Mouse (Mus musculus): ENCODE results near the gene Spata16. TPM values are rescaled to one million over a fixed set of nuclear protein-coding genes. Genes with fewer than 3 reads are reported as not detected.

Spata16 gene
- total and polyA plus RNA-seq, 2 experiments from 2014 or later: not detected

DNA sequence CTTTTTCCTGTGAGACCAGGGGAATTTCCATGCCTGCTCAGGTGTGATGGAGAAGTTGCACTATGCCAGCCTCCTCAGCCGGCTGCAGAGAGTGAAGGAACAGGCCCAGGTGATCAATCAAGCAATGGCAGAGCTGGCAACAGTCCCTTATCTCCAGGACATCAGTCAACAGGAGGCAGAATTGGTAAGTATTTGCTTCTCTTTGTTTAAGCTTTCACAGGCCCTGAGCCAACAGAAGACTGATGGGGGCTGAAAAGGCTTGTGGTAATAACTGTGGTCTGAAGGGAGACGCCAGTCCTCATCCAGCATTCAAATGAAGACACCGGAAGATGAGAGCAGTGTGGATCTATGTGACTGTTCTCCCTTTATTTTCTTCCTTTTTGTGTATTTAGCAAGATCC lies 286.8 kb downstream of the Spata16 start:
- no peaks in the 10 kb centered on the region for H3K27me3 ChIP-seq (ENCODE audit: insufficient read depth, low read length)
- no peak overlapping the region for H3K27ac ChIP-seq (ENCODE audit: low read depth, low read length)
- no peaks in the 10 kb centered on the region for H3K9me3 ChIP-seq (ENCODE audit: low read length)
- H3K4me1 ChIP-seq (ENCODE audit: insufficient read depth, low read length): no peaks in the 10 kb centered on the region
- no peaks in the 10 kb centered on the region for H3K36me3 ChIP-seq (ENCODE audit: insufficient read depth, low read length)
- no peak for TF ChIP-seq CTCF (IDR thresholded peaks at IDR 0.05)
- H3K4me3 ChIP-seq (ENCODE audit: low read depth, low read length): no peak overlapping the region
- no peak overlapping the region for H3K4me2 ChIP-seq (ENCODE audit: low read depth, low read length, poor library complexity, severe bottlenecking)
- no peak overlapping the region for H3K9ac ChIP-seq (replicated peaks; ENCODE audit: low read length, poor library complexity, severe bottlenecking)
- 53% methylated on average over 3 of the region's 3 CpGs for WGBS
- ATAC-seq (ENCODE audit: low FRiP score): no peak
- DNase-seq (ENCODE audit: low spot score): peak; percentile 37

DNA sequence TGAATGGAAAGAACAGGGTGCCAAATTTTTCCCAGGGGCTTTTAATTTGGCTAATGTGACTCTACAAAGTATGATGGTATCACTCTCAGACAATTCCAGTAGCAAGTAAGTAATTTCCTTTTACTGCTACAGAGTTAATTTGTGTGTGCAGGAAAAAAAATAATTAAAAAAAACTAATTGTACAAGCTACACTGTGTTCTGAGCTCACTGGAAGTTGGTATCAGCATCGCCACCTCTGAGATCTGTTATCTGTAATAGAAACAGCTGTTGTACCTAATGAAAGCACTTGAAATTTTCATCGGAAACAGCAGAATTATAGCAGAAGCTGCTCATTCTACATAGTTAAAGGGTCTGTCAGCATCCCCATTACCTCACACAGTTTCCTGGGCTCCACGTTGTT lies 295.7 kb downstream of the Spata16 start:
- H3K4me1 ChIP-seq (ENCODE audit: insufficient read depth, low read length): no peaks in the 10 kb centered on the region
- H3K9me3 ChIP-seq (ENCODE audit: low read length): no peaks in the 10 kb centered on the region
- no peak overlapping the region for H3K4me2 ChIP-seq (ENCODE audit: low read depth, low read length, poor library complexity, severe bottlenecking)
- H3K27ac ChIP-seq (ENCODE audit: low read depth, low read length): no peak overlapping the region
- H3K9ac ChIP-seq (replicated peaks; ENCODE audit: low read length, poor library complexity, severe bottlenecking): no peak overlapping the region
- ATAC-seq (ENCODE audit: low FRiP score) (no peak), DNase-seq (ENCODE audit: low spot score) (peak; percentile 34)
- no peak overlapping the region for H3K4me3 ChIP-seq (ENCODE audit: low read depth, low read length)
- H3K27me3 ChIP-seq (ENCODE audit: insufficient read depth, low read length): no peaks in the 10 kb centered on the region
- WGBS: 86% methylated on average over 3 of the region's 3 CpGs
- no peak for TF ChIP-seq CTCF (IDR thresholded peaks at IDR 0.05)
- no peaks in the 10 kb centered on the region for H3K36me3 ChIP-seq (ENCODE audit: insufficient read depth, low read length)

DNA sequence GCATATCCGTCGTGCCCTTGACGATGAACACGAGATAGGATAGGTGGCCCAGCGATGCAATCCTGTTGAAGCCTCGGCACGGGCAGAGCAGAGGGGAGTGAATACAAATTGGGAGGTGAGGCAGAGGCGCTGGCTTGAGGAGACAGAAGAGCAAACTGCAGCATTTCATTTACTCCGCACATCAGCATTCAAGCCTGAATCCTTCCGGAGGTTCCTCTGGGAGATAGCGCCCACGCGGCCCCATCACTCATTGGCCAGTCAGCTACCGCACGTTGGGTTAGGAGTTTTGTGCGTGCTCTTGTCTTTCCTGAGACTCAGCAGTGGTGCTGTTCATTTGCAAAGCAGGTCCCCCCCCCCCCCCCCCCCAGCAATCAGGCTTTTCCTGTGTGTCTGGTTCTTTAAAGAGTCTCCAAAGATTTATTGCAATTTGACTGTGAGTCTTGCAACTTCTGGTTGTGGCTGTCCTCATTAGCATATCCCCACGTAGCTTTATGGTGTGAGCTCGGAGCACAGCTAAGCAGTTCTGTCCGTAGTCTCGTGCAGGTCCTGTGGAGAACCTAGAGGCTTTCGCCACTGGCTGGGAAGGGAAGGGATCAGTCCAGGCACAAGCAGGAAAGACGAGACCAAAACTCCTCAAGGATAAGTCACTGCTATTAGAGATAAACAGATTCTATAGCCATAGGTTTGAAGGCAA lies 299.6 kb downstream of the Spata16 start:
- no peaks in the 10 kb centered on the region for H3K9me3 ChIP-seq (ENCODE audit: low read length)
- no peaks in the 10 kb centered on the region for H3K27me3 ChIP-seq (ENCODE audit: insufficient read depth, low read length)
- H3K36me3 ChIP-seq (ENCODE audit: insufficient read depth, low read length): no peaks in the 10 kb centered on the region
- H3K4me1 ChIP-seq (ENCODE audit: insufficient read depth, low read length): no peaks in the 10 kb centered on the region
- peak overlapping the region; percentile 18 for H3K4me2 ChIP-seq (ENCODE audit: low read depth, low read length, poor library complexity, severe bottlenecking)
- no peak overlapping the region for H3K9ac ChIP-seq (replicated peaks; ENCODE audit: low read length, poor library complexity, severe bottlenecking)
- TF ChIP-seq CTCF (IDR thresholded peaks at IDR 0.05): no peak
- no peak for ATAC-seq (ENCODE audit: low FRiP score)
- 60% methylated on average over 22 of the region's 22 CpGs for WGBS
- H3K4me3 ChIP-seq (ENCODE audit: low read depth, low read length): peak overlapping the region; percentile 5; the same call in 1 of the 2 replicates
- peak; percentile 17 for DNase-seq (ENCODE audit: low spot score)
- no peak overlapping the region for H3K27ac ChIP-seq (ENCODE audit: low read depth, low read length)

DNA sequence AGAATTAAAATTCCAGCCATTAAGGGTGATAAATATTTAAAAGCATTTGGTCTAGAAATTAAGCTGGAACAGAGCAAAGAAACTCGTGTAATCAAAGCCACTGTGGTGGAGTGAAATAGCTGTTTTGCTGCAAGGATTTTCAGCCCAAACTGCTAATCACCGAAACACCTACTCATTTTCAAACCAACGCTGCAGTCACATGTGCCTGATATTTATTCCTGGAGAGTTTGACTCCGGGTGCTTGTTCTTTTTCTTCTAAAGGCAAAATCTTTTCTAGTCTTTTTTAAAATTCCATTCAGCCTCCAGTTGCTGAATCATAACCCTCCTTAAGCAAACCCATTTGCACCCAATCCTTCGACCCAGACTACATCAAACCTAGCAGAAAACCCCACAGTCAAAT lies 329.4 kb downstream of the Spata16 start:
- H3K4me1 ChIP-seq (ENCODE audit: insufficient read depth, low read length): no peaks in the 10 kb centered on the region
- TF ChIP-seq CTCF (IDR thresholded peaks at IDR 0.05): no peak
- H3K9ac ChIP-seq (replicated peaks; ENCODE audit: low read length, poor library complexity, severe bottlenecking): no peak overlapping the region
- no peaks in the 10 kb centered on the region for H3K9me3 ChIP-seq (ENCODE audit: low read length)
- no peak overlapping the region for H3K4me2 ChIP-seq (ENCODE audit: low read depth, low read length, poor library complexity, severe bottlenecking)
- no peak for DNase-seq (ENCODE audit: low spot score)
- H3K36me3 ChIP-seq (ENCODE audit: insufficient read depth, low read length): no peaks in the 10 kb centered on the region
- H3K4me3 ChIP-seq (ENCODE audit: low read depth, low read length): no peak overlapping the region
- no peak for ATAC-seq (ENCODE audit: low FRiP score)
- 59% methylated on average over 5 of the region's 5 CpGs for WGBS
- no peaks in the 10 kb centered on the region for H3K27me3 ChIP-seq (ENCODE audit: insufficient read depth, low read length)
- no peak overlapping the region for H3K27ac ChIP-seq (ENCODE audit: low read depth, low read length)

DNA sequence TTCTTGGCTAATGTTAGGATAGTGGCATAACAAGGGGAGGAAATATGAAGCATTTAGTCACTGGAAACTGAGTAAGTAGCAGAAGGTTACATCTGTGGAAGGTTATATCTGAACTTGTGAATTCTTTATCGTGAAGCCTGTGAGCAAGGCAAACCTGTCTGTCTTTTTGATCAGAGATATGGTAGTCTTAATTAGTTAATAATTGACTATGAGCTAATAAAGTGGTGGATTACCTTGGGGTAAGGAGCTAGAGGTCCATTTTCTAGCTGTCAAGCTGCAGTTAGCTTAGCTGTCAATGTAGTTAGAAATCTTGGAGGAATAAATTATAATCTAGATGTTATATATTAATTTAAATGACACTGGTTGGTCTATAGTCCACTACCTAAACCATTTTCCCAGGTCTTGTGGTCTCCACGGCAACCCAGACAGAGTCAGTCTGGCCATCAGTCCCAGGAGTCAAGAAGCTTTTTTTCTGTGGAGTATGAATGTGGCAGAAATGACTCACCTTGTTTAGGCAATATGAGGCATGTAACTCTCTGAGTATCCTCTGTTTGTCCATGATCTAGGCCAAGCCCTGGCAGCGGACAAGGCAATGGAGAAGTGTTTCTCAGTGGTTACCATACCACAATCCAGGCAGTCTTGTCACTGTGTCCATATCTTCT lies 331.6 kb downstream of the Spata16 start:
- Histone ChIP-seq H3K27ac (ENCODE audit: low read depth, low read length) (no peak overlapping the region), H3K27me3 (ENCODE audit: insufficient read depth, low read length) (no peaks in the 10 kb centered on the region), H3K4me2 (ENCODE audit: low read depth, low read length, poor library complexity, severe bottlenecking) (no peak overlapping the region), H3K36me3 (ENCODE audit: insufficient read depth, low read length) (no peaks in the 10 kb centered on the region), H3K4me1 (ENCODE audit: insufficient read depth, low read length) (no peaks in the 10 kb centered on the region), H3K4me3 (ENCODE audit: low read depth, low read length) (no peak overlapping the region), H3K9ac (replicated peaks; ENCODE audit: low read length, poor library complexity, severe bottlenecking) (no peak overlapping the region), H3K9me3 (ENCODE audit: low read length) (no peaks in the 10 kb centered on the region)
- TF ChIP-seq CTCF (IDR thresholded peaks at IDR 0.05): no peak
- no peak for ATAC-seq (ENCODE audit: low FRiP score)
- WGBS: 90% methylated on average over 3 of the region's 3 CpGs
- no peak for DNase-seq (ENCODE audit: low spot score)

DNA sequence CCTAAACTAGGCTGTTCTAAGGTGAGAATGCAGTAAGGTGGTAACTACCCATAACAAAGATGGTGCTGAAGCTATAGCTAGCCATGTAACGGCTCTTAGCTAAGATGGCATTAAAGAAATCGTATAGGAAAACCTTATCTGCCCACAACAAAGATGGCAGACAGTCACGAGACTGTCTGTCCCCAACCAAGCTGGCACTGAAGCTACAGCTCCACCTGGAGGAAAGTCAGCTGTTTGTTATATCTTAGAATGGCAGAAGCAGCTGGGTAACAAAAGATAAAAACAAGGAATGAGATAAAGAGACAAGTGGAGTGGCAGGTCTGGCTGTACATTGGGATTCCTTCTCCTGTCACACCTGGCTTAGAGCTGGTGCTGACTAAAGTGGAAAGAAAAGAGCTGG lies 333.1 kb downstream of the Spata16 start:
- no peaks in the 10 kb centered on the region for H3K9me3 ChIP-seq (ENCODE audit: low read length)
- TF ChIP-seq CTCF (IDR thresholded peaks at IDR 0.05): no peak
- WGBS: 85% methylated on average over 3 of the region's 3 CpGs
- H3K27me3 ChIP-seq (ENCODE audit: insufficient read depth, low read length): no peaks in the 10 kb centered on the region
- H3K4me2 ChIP-seq (ENCODE audit: low read depth, low read length, poor library complexity, severe bottlenecking): no peak overlapping the region
- no peak overlapping the region for H3K27ac ChIP-seq (ENCODE audit: low read depth, low read length)
- H3K9ac ChIP-seq (replicated peaks; ENCODE audit: low read length, poor library complexity, severe bottlenecking): no peak overlapping the region
- DNase-seq (ENCODE audit: low spot score) (no peak), ATAC-seq (ENCODE audit: low FRiP score) (no peak)
- no peak overlapping the region for H3K4me3 ChIP-seq (ENCODE audit: low read depth, low read length)
- no peaks in the 10 kb centered on the region for H3K4me1 ChIP-seq (ENCODE audit: insufficient read depth, low read length)
- H3K36me3 ChIP-seq (ENCODE audit: insufficient read depth, low read length): no peaks in the 10 kb centered on the region

All from midbrain, postnatal 0 days (tissue).